Mouse (Mus musculus) hindbrain, embryonic 14.5 days (tissue): ENCODE measurements at regions not wholly inside any gene's neighbourhood (a gene's known extent, or its start where the extent isn't known, plus 50 kb on each side); places are given as distances from the start of the nearest gene placed in this dataset.

Source experiments
- ATAC-seq: fragments of 200-750 bp; cut with Nextera tagmentation; 2 replicates; pipeline ENCODE4 v1.8.0; 2017; ENCODE audit warnings: moderate number of reproducible peaks, mild to moderate bottlenecking, moderate TSS enrichment, moderate library complexity; ENCODE audit not compliant: low FRiP score
- DNase-seq: peaks from one replicate; pipeline ENCODE4 v3.0.0-alpha.2; 2015; ENCODE audit warnings: low spot score
- H3K27ac ChIP-seq: fragments of 300-500 bp; sonication (generic); 2 replicates; pipeline ENCODE4 v1.5.1; 2014; ENCODE audit warnings: mild to moderate bottlenecking, moderate library complexity
- H3K27me3 ChIP-seq: fragments of 300-500 bp; sonication (generic); 2 replicates; pipeline ENCODE4 v1.6.1; 2014; ENCODE audit warnings: mild to moderate bottlenecking, low read length, mixed read lengths; ENCODE audit not compliant: control insufficient read depth, insufficient read depth
- H3K36me3 ChIP-seq: fragments of 300-500 bp; sonication (generic); replicated peaks from 2 replicates; pipeline ENCODE4 v1.6.1; 2014; ENCODE audit not compliant: control insufficient read depth, insufficient read depth
- H3K4me1 ChIP-seq: fragments of 300-500 bp; sonication (generic); replicated peaks from 2 replicates; pipeline ENCODE4 v1.6.1; 2014; ENCODE audit warnings: antibody characterized with exemption, low read length, mixed read lengths; ENCODE audit not compliant: control insufficient read depth, insufficient read depth
- H3K4me2 ChIP-seq: fragments of 300-500 bp; sonication (generic); replicated peaks from 2 replicates; pipeline ENCODE4 v1.6.1; 2014; ENCODE audit warnings: mild to moderate bottlenecking, moderate library complexity
- H3K4me3 ChIP-seq: fragments of 300-500 bp; sonication (generic); replicated peaks from 2 replicates; pipeline ENCODE4 v1.5.1; 2014; ENCODE audit warnings: mild to moderate bottlenecking, low read length
- H3K9ac ChIP-seq: fragments of 300-500 bp; sonication (generic); 2 replicates; pipeline ENCODE4 v1.6.1; 2014
- H3K9me3 ChIP-seq: fragments of 300-500 bp; sonication (generic); 2 replicates; pipeline ENCODE4 v1.6.1; 2016; ENCODE audit warnings: low read length; ENCODE audit not compliant: control insufficient read depth
- WGBS: fragments of 180-500 bp; shearing (Covaris S2); extraction: QIAGEN DNeasy Blood & Tissue Kit; methylation state at CpG from one replicate; pipeline ENCODE4 v1.1.7; 2014; 5-methylcytosine and 5-hydroxymethylcytosine counted together

GRCm38 (mm10) chr3:21358068-21358467 is 718.4 kb upstream of the Tbl1xr1 start:
- DNase-seq (no peak), ATAC-seq (no peak)
- WGBS, result 94% methylated on average over 6 of the region's 6 CpGs
- Histone ChIP-seq H3K36me3 (no peaks in the 10 kb centered on the region), H3K9ac (no peak overlapping the region), H3K27me3 (no peaks in the 10 kb centered on the region), H3K9me3 (no peaks in the 10 kb centered on the region), H3K27ac (peak overlapping the region; percentile 51; the same call in 1 of the 2 replicates), H3K4me2 (no peak overlapping the region), H3K4me1 (peaks cover 4% of the 10 kb centered on the region; the same call in 1 of the 2 replicates), H3K4me3 (no peak overlapping the region)

GRCm38 (mm10) chr3:21361069-21361468 is 715.4 kb upstream of the Tbl1xr1 start:
- Histone ChIP-seq H3K27ac (no peak overlapping the region), H3K9ac (no peak overlapping the region), H3K4me1 (peaks cover 4% of the 10 kb centered on the region; the same call in 1 of the 2 replicates), H3K4me2 (no peak overlapping the region), H3K27me3 (no peaks in the 10 kb centered on the region), H3K9me3 (no peaks in the 10 kb centered on the region), H3K4me3 (no peak overlapping the region), H3K36me3 (no peaks in the 10 kb centered on the region)
- no peak for DNase-seq
- no peak for ATAC-seq
- WGBS, result 91% methylated on average over 3 of the region's 3 CpGs

GRCm38 (mm10) chr3:21379816-21380215 is 696.6 kb upstream of the Tbl1xr1 start:
- WGBS, result 89% methylated on average over 2 of the region's 2 CpGs
- Histone ChIP-seq H3K9me3 (no peaks in the 10 kb centered on the region), H3K4me3 (no peak overlapping the region), H3K27ac (no peak overlapping the region), H3K4me2 (no peak overlapping the region), H3K9ac (no peak overlapping the region), H3K27me3 (no peaks in the 10 kb centered on the region), H3K36me3 (no peaks in the 10 kb centered on the region), H3K4me1 (no peaks in the 10 kb centered on the region)
- no peak for DNase-seq
- no peak for ATAC-seq

- ATAC-seq (no peak), DNase-seq (no peak)
- no peaks in the 10 kb centered on the region for H3K27me3 ChIP-seq
- no peak overlapping the region for H3K9ac ChIP-seq
- no peak overlapping the region for H3K27ac ChIP-seq
- no peak overlapping the region for H3K4me2 ChIP-seq
- 58% methylated on average over 3 of the region's 3 CpGs for WGBS
- H3K4me1 ChIP-seq, result no peaks in the 10 kb centered on the region
- no peaks in the 10 kb centered on the region for H3K9me3 ChIP-seq
- no peaks in the 10 kb centered on the region for H3K36me3 ChIP-seq
- no peak overlapping the region for H3K4me3 ChIP-seq
These were observed 695.4 kb upstream of the Tbl1xr1 start for GRCm38 (mm10) chr3:21381072-21381471.

GRCm38 (mm10) chr3:21403551-21403950 is 672.9 kb upstream of the Tbl1xr1 start:
- Histone ChIP-seq H3K4me2 (no peak overlapping the region), H3K4me1 (no peaks in the 10 kb centered on the region), H3K9me3 (no peaks in the 10 kb centered on the region), H3K9ac (no peak overlapping the region), H3K4me3 (no peak overlapping the region), H3K36me3 (no peaks in the 10 kb centered on the region), H3K27me3 (no peaks in the 10 kb centered on the region), H3K27ac (no peak overlapping the region)
- 90% methylated on average over 2 of the region's 2 CpGs for WGBS
- no peak for ATAC-seq
- no peak for DNase-seq

- Histone ChIP-seq H3K36me3 (no peaks in the 10 kb centered on the region), H3K4me1 (no peaks in the 10 kb centered on the region), H3K4me2 (no peak overlapping the region), H3K4me3 (no peak overlapping the region), H3K9ac (no peak overlapping the region), H3K27me3 (no peaks in the 10 kb centered on the region), H3K27ac (no peak overlapping the region), H3K9me3 (no peaks in the 10 kb centered on the region)
- WGBS, result 72% methylated on average over 3 of the region's 3 CpGs
- no peak for DNase-seq
- ATAC-seq, result no peak
These were observed 672.4 kb upstream of the Tbl1xr1 start for GRCm38 (mm10) chr3:21404058-21404457.

GRCm38 (mm10) chr3:21407077-21407476 is 669.4 kb upstream of the Tbl1xr1 start:
- H3K36me3 ChIP-seq, result no peaks in the 10 kb centered on the region
- H3K4me3 ChIP-seq, result no peak overlapping the region
- no peak overlapping the region for H3K27ac ChIP-seq
- DNase-seq (no peak), ATAC-seq (no peak)
- H3K27me3 ChIP-seq, result no peaks in the 10 kb centered on the region
- H3K9me3 ChIP-seq, result no peaks in the 10 kb centered on the region
- WGBS, result 94% methylated on average over 5 of the region's 5 CpGs
- H3K4me1 ChIP-seq, result no peaks in the 10 kb centered on the region
- H3K4me2 ChIP-seq, result no peak overlapping the region
- H3K9ac ChIP-seq, result no peak overlapping the region

GRCm38 (mm10) chr3:21412010-21412409 is 664.4 kb upstream of the Tbl1xr1 start:
- WGBS, result 89% methylated on average over 2 of the region's 2 CpGs
- DNase-seq, result no peak
- Histone ChIP-seq H3K4me1 (no peaks in the 10 kb centered on the region), H3K27ac (no peak overlapping the region), H3K4me3 (no peak overlapping the region), H3K27me3 (no peaks in the 10 kb centered on the region), H3K9me3 (no peaks in the 10 kb centered on the region), H3K36me3 (no peaks in the 10 kb centered on the region), H3K4me2 (no peak overlapping the region), H3K9ac (no peak overlapping the region)
- no peak for ATAC-seq

GRCm38 (mm10) chr3:21423139-21423538 is 653.3 kb upstream of the Tbl1xr1 start:
- 54% methylated on average over 5 of the region's 5 CpGs for WGBS
- H3K4me2 ChIP-seq, result no peak overlapping the region
- DNase-seq, result no peak

GRCm38 (mm10) chr3:21426538-21426937 is 649.9 kb upstream of the Tbl1xr1 start:
- H3K27me3 ChIP-seq, result no peaks in the 10 kb centered on the region
- H3K9ac ChIP-seq, result no peak overlapping the region
- H3K9me3 ChIP-seq, result no peaks in the 10 kb centered on the region
- no peak overlapping the region for H3K4me3 ChIP-seq
- no peak overlapping the region for H3K4me2 ChIP-seq
- peaks cover 7% of the 10 kb centered on the region; the same call in 1 of the 2 replicates for H3K4me1 ChIP-seq
- H3K27ac ChIP-seq, result no peak overlapping the region
- ATAC-seq (no peak), DNase-seq (no peak)
- H3K36me3 ChIP-seq, result no peaks in the 10 kb centered on the region
- WGBS, result 88% methylated on average over 6 of the region's 6 CpGs

More at GRCm38 (mm10) chr3:21423139-21423538, 653.3 kb upstream of the Tbl1xr1 start:
- Histone ChIP-seq H3K9ac (no peak overlapping the region), H3K36me3 (no peaks in the 10 kb centered on the region), H3K4me1 (peaks cover 3% of the 10 kb centered on the region; the same call in 1 of the 2 replicates), H3K9me3 (no peaks in the 10 kb centered on the region), H3K27me3 (no peaks in the 10 kb centered on the region), H3K4me3 (no peak overlapping the region), H3K27ac (no peak overlapping the region; the same call in 1 of the 2 replicates)
- no peak for ATAC-seq
